Mouse (Mus musculus): ENCODE data around the gene Uchl5.

- peak; percentile 4; the same call in 1 of the 2 replicates for TF ChIP-seq CTCF (IDR thresholded peaks at IDR 0.05; ENCODE audit: extremely low read depth, insufficient read depth, insufficient read length, insufficient replicate concordance)
- TF ChIP-seq POLR2A (IDR thresholded peaks at IDR 0.05; ENCODE audit: low read depth, low read length): no peak
These were observed 46.2 kb upstream of the Uchl5 start for GRCm38 (mm10) chr1:143730899-143731298.
